Mouse (Mus musculus) T-helper 2 cell (primary cell): ENCODE measurements around the gene Col17a1.

Experiments used
- in situ Hi-C: fragments of 300-600 bp; cut with MboI, MseI; formaldehyde crosslinking; loops from one replicate; pipeline ENCODE4 v1.15.1; 2025; ENCODE audit warnings: high pct_unique_total_duplicates

Col17a1 gene

DNA sequence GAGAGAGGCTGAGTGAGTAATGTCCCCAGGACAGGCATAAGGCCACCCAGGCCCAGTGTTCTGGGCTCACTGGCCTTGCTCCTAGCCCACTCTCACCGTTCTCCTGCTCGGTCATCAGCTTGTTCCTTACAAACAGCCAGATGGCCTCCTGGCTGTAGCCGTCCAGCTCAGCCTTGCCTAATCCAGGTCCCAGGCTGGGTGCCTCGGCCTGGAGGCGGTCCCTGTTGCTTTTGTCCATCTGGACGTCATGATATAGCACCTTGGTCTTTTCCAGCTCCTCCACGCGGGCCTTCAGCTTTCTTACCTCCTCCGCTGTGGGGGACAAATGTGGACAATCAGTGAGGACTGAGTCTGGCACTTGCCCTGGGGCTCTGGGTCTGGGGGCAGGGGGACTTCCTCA is 23.5 kb downstream of the Col17a1 start:
- in situ Hi-C loops, result no loop called here

DNA sequence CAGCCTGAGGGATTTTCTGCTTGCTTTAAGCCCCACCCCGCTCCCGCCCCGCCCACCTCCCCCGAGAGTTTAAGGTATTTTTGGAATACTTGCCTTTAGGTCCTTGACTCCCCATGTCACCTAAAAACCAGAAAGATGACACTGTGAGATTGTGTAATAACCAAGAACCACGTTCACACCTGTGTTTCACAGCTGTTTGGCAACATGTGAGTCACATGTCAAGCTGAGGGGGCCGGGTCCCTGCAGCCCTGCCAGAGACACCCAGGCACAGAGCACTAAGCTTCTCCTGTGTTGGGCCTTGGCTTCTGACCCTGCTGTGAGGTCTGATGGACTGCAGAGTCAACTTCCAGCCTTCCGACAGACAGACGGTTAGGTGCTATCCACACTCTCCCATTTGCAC is 24.3 kb downstream of the Col17a1 start:
- in situ Hi-C loops, result no loop called here

DNA sequence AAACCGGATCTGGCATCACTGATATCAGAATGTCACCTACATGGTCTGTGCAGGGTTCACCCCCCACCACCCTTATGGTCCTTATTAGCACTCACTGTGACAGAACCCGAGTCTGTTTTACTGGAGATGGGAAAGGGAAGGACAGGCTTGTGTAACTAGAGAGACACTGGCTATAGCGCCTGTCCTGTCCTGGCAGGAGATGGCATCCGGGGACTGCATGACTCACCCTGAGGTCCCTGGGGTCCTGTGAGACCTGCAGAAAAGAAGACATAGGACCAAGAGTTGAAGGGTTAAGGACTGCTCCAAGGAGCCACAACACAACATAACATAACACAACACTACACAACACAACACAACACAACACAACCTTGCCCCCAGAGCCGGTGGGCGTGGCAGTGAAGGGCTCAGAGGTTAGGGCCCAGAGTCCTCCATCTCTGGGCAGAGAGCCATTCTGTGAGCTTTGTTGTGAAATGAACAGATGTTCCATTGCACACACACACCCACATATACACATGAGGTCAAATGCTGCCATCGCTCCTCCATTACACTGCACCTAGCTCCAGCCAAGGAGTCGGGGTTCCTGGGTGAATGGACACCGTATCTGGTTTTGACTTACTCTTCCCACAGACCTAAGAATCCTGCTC is 32.0 kb downstream of the Col17a1 start:
- in situ Hi-C loops, result no loop called here

DNA sequence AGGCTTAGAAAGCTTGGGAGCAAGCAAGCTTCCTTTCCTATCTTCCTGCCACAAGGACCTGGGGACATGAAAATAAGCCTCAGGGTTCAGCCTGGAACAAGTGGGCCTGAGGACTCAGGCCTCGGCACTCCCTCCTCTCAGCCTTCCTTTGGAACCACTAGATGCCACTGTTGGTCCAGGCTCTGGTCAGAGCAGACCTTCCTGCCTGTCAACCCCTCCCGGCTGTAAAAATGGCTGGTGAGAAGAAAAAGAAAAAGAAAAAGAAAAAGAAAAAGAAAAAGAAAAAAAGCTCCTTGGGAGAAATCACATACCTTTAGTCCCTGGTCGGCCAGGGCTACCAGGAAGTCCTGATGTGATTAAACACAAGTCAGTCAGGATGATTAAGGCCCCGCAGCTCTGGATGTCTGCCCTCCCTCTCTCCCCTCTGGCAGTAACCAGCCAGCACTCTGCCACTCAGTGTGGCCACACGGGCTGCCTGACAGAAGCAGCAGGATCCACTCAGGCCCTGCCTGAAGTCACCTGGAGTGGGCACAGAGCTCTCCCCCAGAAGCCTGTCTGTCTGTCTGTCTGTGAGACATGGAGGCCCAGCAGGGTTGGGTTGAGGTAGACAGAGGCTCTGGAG is 32.9 kb downstream of the Col17a1 start:
- in situ Hi-C loops, result no loop called here

DNA sequence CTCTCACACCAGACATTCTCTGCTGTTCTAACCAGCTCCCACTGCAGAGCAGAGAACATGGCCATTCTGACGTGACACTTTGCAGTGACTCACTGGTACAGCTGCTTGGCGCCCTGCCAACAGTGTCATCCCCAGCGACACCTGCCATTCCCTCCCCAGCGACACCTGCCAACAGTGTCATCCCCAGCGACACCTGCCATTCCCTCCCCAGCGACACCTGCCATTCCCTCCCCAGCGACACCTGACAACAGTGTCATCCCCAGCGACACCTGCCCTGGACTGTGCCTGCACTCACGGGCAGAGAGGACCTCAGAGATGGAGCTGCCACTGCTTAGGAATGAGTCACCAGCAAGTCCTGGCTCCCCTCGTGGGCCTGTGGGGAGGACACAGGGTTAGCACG is 37.0 kb downstream of the Col17a1 start:
- in situ Hi-C loops, result no loop called here

DNA sequence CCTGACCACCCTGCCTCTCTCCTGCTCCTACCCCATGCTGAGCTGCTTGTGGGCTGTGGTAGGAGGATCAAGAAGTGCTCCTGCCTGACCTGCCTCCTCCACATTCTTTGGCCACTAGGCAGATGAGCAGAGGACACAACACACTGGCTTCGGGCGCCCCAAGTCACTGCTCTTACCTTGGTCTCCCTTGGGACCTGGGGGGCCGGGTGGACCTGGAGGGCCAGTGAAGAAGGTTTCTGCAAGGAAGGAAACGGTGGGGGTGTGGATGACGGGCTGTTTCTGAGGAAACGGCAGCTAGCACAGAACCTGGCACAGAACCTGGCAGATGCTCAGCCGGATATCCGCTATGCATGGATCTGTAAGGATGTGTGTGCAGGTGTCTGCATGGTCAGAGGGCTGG is 38.7 kb downstream of the Col17a1 start:
- in situ Hi-C loops, result no loop called here

DNA sequence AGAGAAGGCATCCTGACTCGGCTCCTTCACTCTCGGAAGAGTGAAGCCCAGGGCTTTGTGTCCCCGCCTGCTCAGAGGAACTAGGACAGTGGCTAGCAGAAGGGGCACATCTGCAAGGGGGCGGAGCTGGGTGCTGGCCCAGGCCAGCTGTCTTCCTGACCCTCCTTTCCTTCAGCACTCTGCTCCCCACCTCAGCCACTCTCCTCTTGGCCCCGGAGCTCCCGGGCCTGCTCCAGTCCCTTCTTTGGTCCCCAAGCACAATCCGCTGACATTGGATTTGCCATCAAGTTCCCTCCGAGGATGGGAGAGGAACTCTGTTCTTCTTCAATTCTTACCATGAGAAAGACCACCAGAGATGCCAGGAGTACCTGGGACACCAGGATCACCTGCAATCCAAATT is 39.6 kb downstream of the Col17a1 start:
- in situ Hi-C loops, result no loop called here

DNA sequence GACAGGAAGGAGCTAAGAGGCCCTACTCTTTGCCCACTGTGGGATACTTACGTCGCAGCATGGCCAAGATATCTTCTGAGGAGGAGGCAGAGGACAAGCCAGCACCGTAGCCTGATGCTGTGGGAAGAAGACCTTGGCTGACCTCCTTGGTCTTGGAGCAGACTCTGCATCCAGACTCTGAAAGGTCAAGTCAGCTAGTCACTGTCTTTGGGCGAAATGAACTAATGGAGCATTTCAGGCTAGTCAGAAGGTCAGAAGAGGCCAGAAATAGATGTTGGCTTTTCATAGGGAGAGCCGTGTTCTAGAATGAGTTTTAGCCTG is 40.8 kb downstream of the Col17a1 start:
- in situ Hi-C loops, result no loop called here

DNA sequence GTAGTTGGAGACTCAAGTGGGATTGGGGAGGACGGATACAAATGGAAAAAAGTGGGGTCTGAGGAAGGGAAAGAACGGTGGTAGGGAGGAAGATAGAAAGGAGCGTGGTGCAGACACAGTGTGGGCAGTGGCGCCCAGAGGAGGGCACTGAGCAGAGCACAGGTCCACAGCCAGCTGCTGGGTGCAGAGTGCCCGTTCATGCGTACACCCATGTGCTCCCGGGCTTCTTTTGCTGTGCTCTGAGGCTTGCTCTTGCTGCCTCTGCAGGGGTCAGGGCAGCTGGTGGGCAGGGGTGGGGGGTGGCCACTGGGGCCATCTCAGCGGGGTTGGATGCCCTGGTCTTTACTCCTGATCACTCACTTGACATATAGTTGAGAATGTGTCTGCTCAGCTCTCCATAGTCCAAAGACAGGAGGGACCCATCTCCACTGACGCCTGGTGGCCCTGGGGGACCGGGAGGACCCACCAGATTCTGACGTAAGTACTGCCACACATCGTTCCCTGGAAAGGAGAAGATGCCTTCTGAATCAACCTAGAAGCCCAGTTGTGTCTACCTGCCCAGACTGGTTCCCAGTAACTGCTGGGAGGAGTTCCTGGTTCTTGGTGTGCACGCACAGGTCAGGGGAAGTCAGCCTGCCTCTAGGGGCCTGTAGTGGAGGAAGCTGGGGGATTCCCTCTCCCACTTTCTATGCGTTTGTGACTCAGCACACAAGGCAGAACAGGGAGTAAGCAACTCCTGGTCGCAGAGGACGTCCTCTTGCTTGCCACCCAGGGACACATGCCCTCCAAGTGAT is 41.3 kb downstream of the Col17a1 start:
- in situ Hi-C loops, result no loop called here

DNA sequence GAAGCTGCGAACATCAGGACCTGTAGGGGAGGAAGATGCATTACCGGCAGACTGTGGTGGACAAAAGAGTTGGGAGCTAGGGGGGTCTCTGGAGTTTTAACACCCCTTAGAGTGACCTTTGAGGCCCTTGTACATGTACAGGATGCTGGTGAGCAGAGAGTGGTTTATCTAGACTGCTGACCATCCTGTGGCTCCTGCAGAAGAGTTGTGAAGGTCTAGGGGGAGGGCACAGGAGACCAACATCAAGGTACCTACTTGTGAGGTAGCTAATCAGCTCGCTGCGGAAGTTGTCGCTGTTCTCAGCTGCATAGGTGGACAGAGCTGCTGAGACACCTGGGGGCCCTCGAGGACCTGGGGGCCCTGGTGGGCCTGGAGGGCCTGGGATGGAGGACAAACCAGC is 42.8 kb downstream of the Col17a1 start:
- in situ Hi-C loops, result no loop called here

DNA sequence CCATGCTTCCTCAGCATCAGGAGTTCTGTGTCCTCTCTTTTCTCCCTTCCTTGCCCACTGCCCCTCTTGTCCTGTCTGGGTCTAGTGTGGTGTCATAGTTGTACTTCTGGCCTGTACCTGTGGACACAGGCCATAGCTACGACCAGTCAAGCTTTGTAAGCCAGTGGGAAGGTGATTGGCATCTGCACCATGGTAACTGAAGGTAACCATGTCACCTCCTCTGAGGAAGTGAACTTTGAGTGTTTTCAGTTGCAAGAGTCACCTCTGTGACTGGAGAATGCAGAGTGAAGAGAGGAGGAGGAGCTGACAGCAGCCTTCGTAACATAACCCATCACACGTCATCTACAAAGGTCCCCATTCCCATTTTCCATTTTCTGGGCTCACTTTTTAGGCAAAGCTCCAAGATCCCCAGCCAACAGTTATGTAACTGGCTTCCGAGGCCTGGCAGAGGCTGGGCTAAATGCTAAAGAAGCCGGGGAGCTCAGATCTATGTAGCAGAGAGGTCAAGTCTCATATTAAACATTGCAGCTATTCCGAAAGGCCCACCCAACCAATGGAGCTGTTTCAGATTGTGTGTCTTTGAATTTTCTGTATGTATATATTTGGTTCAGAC is 45.3 kb downstream of the Col17a1 start:
- in situ Hi-C loops, result no loop called here

DNA sequence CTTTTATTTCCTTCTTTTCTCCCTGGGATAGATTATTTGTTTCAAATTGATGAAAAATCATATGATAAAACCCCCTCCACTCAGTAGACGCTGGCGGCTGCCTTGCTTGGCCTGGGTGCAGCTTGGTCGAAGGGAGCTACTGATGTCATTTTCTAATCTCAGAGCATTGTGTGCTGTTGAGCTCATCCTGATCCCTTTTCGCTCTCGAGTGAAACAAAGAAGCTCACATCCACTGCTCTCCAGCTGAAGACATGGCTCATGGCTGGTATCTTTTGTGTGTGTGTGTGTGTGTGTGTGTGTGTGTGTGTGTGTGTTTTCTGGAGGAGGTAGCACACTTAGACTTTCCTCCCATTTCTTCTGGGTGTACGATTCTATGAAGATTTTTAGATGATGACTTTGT is 46.3 kb downstream of the Col17a1 start:
- in situ Hi-C loops, result no loop called here

DNA sequence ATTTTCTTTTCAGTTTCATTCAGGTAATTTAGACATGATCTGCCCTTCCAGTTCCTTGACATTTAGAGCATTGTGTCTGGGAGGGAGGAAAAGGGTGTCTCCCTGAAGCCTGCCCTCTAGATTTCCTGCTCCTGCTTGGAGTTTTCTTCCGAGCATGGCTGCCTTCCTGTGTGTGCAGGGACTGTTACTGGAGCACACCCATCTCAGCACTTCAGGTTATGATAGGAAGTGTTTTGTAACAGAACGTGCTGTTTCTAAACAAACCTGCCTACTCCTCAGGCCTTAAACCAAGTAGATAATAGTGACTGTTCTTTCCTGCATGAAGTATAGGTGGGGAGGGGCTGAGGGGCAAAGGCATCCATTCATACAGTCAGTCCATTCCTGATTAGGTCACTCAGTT is 48.0 kb downstream of the Col17a1 start:
- in situ Hi-C loops, result no loop called here

DNA sequence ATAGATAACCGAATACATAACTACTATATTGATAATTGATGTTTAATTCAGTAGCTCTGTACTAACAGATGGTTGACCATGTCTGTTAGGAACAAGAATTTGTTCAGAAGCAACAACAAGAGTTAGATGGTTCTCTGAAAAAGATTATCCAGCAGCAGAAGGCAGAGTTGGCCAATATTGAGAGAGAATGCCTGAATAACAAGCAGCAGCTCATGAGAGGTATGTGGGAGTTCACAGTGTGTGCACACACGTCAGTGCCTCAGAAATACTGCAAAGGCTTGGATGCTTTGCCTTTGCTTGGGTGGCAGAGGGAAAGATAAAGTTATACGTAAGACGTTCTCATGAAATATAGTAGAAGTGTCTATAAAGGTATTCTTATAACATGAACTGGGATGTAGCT is 56.5 kb downstream of the Col17a1 start:
- in situ Hi-C loops, result no loop called here

DNA sequence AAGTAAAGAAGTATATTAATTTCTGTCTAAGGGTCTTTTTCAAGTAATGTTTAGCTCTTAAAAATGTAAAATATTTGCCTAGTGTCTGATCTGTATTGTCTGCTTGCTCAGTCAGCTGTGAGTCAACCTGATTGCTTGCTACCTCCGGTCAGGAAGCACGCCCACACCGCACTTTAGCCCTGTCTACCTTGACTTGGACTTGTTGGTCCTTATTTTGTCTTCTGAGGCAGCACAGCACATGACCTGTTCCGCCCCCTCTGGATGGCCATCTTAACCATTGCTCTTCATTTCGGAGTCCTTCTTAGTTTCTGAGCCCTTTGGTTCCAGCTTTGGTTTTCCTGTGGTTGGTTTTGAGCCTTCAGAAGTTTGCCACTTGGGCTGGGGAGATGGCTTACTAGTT is 60.1 kb downstream of the Col17a1 start:
- in situ Hi-C loops, result no loop called here

DNA sequence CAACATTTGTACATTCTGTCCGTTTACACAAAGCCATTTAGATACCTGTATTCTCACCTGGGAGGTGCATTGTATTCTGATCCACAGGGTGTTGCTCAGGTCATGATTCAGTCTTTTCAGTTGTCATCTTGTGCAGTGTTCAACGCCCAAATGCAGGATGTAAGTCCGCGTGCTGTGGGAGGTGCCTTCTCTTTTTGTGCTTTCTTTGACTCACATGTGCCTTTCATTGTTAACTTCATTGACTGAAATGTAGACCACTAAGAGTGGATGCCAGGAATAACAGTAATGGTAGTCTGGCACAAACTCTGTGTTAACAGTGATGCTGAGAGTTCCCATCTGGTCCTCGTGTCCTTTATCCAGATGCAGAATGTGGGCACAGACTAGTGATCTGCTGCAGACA is 61.5 kb downstream of the Col17a1 start:
- in situ Hi-C loops, result no loop called here

DNA sequence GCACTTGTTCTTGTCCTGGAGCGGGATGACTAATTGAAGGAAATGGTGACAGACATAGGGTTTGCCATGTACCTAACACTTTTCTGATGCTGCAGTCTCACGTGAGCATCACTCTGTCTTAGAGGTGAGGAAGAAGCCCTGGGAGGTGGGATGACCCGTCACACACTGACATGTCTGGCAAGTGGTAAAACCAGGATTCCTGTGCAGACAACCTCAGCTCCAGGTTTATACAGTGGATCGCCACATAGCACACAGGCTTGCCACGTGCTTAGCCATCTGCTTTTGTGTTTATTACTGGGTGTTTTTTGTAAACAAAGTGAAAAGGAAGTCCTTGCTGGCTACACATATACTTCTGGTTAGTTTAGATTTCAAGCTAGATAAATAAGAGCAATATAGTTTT is 62.8 kb downstream of the Col17a1 start:
- in situ Hi-C loops, result no loop called here

DNA sequence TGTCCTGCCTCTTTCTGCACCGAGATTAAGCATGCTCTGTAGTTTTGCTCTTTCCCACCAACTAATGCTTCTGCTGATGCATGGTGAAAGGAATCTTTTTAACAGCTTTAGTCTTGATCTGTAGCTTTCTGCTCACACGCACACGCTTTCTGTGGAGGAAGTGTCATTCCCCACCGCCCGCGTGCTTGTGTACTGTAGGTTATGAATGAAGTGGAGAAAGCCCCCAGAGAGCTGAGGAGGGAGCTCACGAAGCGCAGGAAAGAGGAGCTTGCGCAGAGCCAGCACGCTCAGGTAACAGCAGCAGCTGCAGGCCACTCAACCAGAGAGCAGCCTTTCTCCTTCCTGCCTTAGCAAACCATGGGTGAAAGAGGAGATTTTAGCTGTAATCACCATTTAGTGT is 64.4 kb downstream of the Col17a1 start:
- in situ Hi-C loops, result no loop called here

DNA sequence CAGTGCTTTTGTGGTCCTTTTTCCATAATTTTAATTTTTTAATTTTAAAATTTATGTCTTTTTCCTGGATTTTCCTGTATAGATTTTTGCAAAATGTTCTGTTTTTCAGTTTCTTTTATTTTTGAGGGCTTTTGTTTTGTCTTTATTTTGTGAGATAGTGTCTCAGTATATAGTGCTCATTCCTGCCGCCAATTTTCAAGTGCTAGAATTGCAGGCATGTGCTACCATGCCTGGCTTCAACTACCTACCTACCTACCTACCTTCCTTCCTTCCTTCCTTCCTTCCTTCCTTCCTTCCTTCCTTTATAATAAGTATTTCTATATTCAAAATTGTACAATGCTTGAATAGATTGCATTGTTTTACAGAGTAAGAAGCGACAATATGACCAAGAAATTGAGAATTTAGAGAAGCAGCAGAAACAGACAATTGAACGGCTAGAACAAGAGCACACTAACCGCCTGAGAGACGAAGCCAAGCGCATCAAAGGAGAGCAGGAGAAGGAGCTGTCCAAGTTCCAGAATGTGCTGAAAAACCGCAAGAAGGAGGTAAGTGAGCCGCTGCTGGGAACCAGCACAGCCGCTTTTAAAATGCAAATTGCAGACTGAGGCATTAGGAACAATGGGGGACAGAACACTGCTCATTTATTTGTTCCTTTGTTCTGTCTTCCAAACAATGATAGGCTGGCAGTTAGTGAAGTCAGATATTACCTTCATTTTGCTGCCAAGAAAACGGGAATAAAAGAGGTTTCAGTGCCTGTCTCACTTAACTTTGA is 66.8 kb downstream of the Col17a1 start:
- in situ Hi-C loops, result no loop called here

DNA sequence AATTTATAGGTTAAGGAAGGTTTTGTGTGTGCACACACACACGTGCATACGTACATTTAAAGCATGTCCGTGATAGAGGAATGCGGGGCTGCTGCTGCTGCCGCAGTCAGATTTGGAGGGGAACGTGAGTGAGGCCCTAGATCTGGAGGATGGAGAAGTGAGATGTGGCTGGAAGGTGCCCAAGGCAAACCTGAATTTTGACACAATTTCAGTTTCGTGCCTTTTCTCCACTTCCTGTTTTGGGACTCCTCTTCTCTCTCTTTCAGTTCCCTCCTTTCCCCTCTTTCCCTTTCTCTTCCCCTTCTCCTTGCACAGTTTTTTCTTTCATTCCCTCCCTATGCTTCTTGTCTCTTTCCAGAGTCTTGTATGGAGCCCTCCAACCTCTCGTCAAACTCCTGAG is 70.4 kb downstream of the Col17a1 start:
- in situ Hi-C loops, result no loop called here

DNA sequence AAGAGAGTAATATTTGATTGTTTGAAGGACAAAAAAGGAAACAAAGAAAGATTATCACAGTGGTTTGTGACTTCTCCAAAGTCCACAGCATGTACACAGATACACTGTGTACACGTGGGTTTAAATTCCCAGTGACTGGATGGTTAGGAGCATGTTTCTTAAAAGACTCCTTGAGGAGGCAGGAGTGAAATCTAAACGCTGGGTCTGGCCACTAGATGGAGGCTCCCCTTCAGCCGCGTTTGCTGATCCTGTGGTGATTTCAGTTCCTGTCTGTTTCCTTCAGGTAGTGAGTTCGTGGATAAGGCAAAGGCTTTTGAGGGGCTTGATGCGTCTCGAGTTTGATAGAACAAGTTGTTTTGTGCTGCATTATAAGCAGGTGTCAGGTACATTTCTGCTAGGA is 78.5 kb downstream of the Col17a1 start:
- in situ Hi-C loops, result no loop called here

DNA sequence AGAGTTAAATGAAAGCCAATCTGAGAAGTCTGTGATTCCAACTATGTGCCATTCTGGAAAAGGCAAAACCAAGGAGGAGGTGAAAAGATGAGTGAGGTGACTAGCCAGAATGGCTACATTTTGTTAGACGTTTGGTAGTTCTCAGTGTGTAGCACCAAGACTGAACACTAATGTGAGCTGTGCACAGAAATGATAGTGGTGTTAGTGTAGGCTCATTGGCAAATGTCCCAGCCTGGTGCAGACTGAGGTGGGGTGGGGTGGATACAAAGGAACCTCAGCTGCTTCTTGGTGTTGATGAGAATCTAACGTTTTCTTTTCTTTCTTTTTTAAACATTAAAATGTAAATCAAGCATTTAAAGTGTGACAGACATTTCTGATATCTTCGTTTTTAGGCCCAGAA is 83.4 kb downstream of the Col17a1 start:
- in situ Hi-C loops, result no loop called here
